Mouse (Mus musculus): ENCODE data around the gene Rnf214. TPM values are rescaled to one million over a fixed set of nuclear protein-coding genes. Genes with fewer than 3 reads are reported as not detected.

Rnf214 gene
- 97.4 and 121 TPM in 2 replicates for polyA plus RNA-seq (2014; fragmentation: Nextera tagmentation; extraction: Ambion mirVana)

DNA sequence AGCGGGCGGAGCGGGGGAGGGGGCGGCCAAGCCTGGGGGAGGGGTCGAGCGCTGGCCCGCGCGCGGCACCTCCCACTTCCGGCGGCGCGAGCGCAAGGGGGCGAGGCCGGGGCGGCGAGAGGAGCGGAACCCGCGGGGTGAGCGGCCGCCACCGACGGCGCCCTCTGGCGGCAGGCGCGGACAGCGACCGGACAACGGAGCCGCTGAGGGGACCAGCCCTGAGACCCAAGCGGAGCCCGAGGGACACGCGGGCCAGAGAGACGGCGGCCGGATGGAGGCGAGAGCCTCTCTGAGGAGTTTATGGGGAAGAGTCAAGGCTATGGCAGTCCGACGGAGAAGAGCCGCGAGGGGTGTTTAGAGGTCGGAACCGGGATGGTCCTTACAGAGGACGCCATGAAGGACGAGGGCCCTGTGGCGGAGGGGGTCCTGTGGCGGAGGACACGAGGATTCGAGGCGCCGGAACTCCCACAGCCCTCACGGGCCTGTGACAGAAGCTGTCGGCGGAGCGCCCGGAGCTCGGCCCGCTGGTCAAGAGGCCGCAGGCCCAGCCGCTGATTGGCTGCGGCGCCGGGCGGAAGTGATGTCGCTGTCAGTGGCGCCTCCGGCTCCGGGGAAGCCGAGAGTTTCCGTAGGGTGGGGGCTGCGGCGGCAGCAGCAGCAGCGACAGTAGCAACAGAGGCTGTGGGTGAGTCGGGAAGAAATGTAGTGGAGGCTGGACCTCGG lies at the start of gene Rnf214, which contains the start of gene Pcsk7:
Gene Rnf214, minus strand, starts transcription at position 557 of the 723 bp plus-strand sequence.
Gene Pcsk7, plus strand, starts transcription at position 143 of the 723 bp plus-strand sequence.
- Histone ChIP-seq H3K27me3 (ENCODE audit: control insufficient read depth, insufficient read depth, low read length) (no peaks in the 10 kb centered on the region), H3K36me3 (ENCODE audit: control insufficient read depth, insufficient read depth, low read length) (peaks cover 53% of the 10 kb centered on the region), H3K4me1 (ENCODE audit: control insufficient read depth, insufficient read depth, low read length) (peaks cover 20% of the 10 kb centered on the region), H3K27ac (replicated peaks; ENCODE audit: low read depth, low read length) (peak within 1 kb of the TSS; percentile 98), H3K4me3 (replicated peaks; ENCODE audit: low read depth, low read length) (peak within 1 kb of the TSS; percentile 81), H3K4me2 (ENCODE audit: low read length) (peak within 1 kb of the TSS; percentile 84), H3K9ac (replicated peaks; ENCODE audit: low read length) (peak within 1 kb of the TSS; percentile 93), H3K9me3 (ENCODE audit: control insufficient read depth, low read length) (no peaks in the 10 kb centered on the region)
- DNase-seq: peak; percentile 96
- peak; percentile 94 for ATAC-seq (ENCODE audit: low FRiP score, low TSS enrichment)
- WGBS: under 1% methylated on average over 77 of the region's 80 CpGs

DNA sequence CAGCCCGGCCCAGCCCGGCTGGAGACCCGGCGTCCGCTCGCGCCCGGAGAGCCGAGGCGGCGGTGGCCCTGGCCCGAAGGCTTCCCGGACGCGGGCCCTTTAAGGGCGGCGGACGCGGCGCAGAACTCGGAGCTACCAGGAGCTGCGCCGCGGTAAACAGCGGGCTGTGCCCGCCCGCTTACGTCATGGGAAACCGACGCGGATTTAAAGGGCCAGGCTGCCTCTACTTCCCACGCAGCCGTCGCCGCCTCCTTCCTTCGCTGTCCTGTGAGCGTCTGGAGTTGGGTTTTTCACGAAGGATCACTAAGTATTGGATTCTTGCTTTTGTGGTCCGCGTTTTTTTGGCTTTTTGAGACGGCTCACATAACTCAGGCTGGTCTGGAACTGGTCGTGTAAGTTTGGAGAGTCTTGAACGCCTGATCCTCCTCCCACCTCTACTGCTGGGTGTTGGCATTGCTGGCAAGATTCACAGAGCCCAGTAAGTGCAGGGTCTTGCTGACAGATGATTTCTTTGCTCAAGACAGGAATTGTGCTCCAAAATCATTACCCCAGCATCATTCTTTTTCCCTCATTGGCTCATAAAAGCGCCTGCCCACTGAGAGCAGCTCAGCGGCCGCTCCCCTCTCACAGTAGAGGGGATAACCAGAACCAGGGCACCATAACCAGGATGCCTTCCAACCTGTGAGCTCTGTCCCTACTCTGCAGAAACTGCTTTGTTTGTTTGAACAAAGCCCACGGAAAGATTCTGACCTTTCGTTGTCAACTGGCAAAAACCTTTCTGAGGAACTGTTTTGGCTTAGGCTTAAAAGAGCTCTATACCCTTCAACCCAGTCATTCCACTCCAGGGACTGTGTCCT lies 48.6 kb upstream of the Rnf214 start, which contains the start of gene Sidt2:
Gene Sidt2, minus strand, starts transcription at position 152 of the 857 bp plus-strand sequence.
- WGBS: 1% methylated on average over 48 of the region's 48 CpGs
- DNase-seq (peak; percentile 96), ATAC-seq (ENCODE audit: low FRiP score, low TSS enrichment) (peak; percentile 94)
- H3K4me2 ChIP-seq (ENCODE audit: low read length): peak within 1 kb of the TSS; percentile 93
- H3K9me3 ChIP-seq (ENCODE audit: control insufficient read depth, low read length): no peaks in the 10 kb centered on the region
- H3K4me3 ChIP-seq (replicated peaks; ENCODE audit: low read depth, low read length): peak within 1 kb of the TSS; percentile 86
- H3K27me3 ChIP-seq (ENCODE audit: control insufficient read depth, insufficient read depth, low read length): no peaks in the 10 kb centered on the region
- peak within 1 kb of the TSS; percentile 86 for H3K9ac ChIP-seq (replicated peaks; ENCODE audit: low read length)
- peaks cover 18% of the 10 kb centered on the region for H3K4me1 ChIP-seq (ENCODE audit: control insufficient read depth, insufficient read depth, low read length)
- peak within 1 kb of the TSS; percentile 77 for H3K27ac ChIP-seq (replicated peaks; ENCODE audit: low read depth, low read length)
- H3K36me3 ChIP-seq (ENCODE audit: control insufficient read depth, insufficient read depth, low read length): peaks cover 18% of the 10 kb centered on the region

DNA sequence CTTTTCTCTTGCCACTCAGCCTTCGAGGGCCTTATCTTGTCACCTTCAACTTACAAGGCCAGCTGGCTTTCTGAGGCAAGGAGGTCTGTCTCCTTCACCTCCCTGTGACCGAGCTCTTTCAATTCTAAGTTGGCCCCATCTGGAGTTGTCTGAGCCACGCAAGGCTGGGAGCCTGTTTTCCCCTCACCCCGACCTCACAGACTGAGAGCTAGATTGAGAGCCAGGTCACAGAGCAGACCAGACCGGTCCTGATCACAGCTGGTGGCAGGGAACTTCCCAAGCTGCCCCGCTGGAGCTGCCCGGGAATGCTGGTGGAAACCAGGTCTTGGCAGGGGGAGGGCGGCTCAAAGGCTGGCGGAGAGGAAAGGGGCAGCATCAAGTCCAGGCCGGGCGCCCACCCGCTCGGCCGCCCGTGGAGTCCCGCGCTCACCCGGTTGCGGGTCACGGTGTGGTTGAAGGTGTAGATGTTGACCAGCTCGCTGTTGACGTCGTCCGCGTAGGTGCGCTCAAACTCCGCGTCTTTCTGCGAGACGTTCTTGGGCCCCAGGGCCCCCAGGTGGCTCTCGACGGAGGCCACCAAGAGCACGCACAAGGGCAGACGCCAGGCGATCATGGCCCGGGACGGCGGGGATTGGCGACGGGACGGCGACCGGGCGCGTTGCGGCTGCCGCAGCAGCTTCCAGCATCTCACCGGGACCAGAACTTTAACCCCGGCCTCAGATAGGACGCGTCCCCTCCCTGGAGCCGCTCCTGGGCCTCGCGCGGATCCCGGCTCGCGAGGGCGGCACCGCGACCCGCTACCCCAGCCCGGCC lies 47.8 kb upstream of the Rnf214 start:
- H3K27ac ChIP-seq (replicated peaks; ENCODE audit: low read depth, low read length): peak overlapping the region; percentile 77
- peak overlapping the region; percentile 93 for H3K4me2 ChIP-seq (ENCODE audit: low read length)
- no peaks in the 10 kb centered on the region for H3K27me3 ChIP-seq (ENCODE audit: control insufficient read depth, insufficient read depth, low read length)
- peaks cover 24% of the 10 kb centered on the region for H3K36me3 ChIP-seq (ENCODE audit: control insufficient read depth, insufficient read depth, low read length)
- no peaks in the 10 kb centered on the region for H3K9me3 ChIP-seq (ENCODE audit: control insufficient read depth, low read length)
- H3K4me3 ChIP-seq (replicated peaks; ENCODE audit: low read depth, low read length): peak overlapping the region; percentile 86
- ATAC-seq (ENCODE audit: low FRiP score, low TSS enrichment) (peak; percentile 44), DNase-seq (peak; percentile 67)
- peak overlapping the region; percentile 86 for H3K9ac ChIP-seq (replicated peaks; ENCODE audit: low read length)
- peaks cover 18% of the 10 kb centered on the region for H3K4me1 ChIP-seq (ENCODE audit: control insufficient read depth, insufficient read depth, low read length)
- under 1% methylated on average over 63 of the region's 63 CpGs for WGBS

DNA sequence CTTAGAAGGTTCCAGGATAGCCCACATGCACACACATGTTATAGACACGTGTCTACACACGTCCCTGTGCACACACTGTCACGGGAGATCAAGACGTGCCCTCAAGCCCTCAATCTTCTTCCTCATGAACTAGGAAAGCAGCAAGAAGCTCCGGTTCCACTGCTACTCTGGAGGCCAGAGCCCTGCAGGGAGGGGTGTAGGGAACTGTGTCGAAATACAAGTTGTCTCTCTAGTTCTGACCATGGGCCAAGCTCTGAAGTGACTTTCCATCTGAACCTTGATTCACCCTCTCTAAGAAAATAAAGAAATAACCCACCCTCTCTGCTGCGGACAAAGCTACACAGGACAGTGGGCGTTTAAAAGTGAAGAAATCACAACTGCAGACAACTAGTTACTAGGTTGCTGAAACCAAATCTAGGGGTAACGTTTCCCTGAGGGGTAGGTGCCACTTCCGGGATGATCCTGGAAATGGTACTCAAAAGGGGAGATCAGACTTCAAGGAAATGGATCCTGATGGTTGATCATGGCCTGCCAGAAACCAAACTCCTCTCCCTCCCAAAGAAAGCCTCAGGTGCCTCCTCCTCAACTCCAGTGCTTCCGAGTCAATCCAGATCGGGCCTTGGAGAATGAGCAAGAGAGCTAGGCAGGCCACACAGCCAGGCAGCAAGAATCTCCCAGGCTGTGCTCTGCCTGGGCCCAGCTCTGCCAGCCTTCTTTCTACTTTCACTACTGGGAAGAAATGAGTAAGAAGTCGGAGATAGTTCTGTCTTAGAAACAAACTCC lies 47.0 kb upstream of the Rnf214 start:
- Histone ChIP-seq H3K4me2 (ENCODE audit: low read length) (peak overlapping the region; percentile 93), H3K4me3 (replicated peaks; ENCODE audit: low read depth, low read length) (peak overlapping the region; percentile 86), H3K27ac (replicated peaks; ENCODE audit: low read depth, low read length) (no peak overlapping the region), H3K9me3 (ENCODE audit: control insufficient read depth, low read length) (no peaks in the 10 kb centered on the region), H3K9ac (replicated peaks; ENCODE audit: low read length) (peak overlapping the region; percentile 86; the same call in 1 of the 2 replicates), H3K27me3 (ENCODE audit: control insufficient read depth, insufficient read depth, low read length) (no peaks in the 10 kb centered on the region), H3K36me3 (ENCODE audit: control insufficient read depth, insufficient read depth, low read length) (peaks cover 31% of the 10 kb centered on the region), H3K4me1 (ENCODE audit: control insufficient read depth, insufficient read depth, low read length) (peaks cover 18% of the 10 kb centered on the region)
- WGBS: 62% methylated on average over 13 of the region's 13 CpGs
- no peak for DNase-seq
- ATAC-seq (ENCODE audit: low FRiP score, low TSS enrichment): no peak

DNA sequence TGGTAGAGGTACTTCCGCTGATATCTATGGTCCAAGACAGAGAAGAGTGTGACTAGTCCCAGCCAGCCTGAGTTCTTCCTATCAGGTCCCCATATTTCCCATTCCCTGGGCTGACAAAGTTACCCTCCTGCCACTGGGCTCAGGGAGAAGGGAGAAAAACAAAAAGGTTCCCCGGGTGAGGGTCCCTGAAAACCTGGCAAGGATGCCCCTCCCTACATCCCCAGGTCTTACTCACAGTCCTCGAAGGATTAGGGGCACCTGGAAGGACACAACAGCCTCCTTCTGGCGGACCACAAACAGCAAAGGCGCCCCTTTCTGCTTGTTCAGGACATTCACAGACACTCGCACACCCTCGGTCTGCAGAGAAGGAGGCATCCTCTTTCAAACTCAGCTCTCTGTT lies 46.2 kb upstream of the Rnf214 start:
- Histone ChIP-seq H3K4me3 (replicated peaks; ENCODE audit: low read depth, low read length) (no peak overlapping the region), H3K9ac (replicated peaks; ENCODE audit: low read length) (no peak overlapping the region), H3K4me1 (ENCODE audit: control insufficient read depth, insufficient read depth, low read length) (peaks cover 18% of the 10 kb centered on the region), H3K27ac (replicated peaks; ENCODE audit: low read depth, low read length) (no peak overlapping the region), H3K4me2 (ENCODE audit: low read length) (no peak overlapping the region), H3K9me3 (ENCODE audit: control insufficient read depth, low read length) (no peaks in the 10 kb centered on the region), H3K27me3 (ENCODE audit: control insufficient read depth, insufficient read depth, low read length) (no peaks in the 10 kb centered on the region), H3K36me3 (ENCODE audit: control insufficient read depth, insufficient read depth, low read length) (peaks cover 38% of the 10 kb centered on the region)
- DNase-seq (no peak), ATAC-seq (ENCODE audit: low FRiP score, low TSS enrichment) (no peak)
- WGBS: 83% methylated on average over 7 of the region's 7 CpGs

DNA sequence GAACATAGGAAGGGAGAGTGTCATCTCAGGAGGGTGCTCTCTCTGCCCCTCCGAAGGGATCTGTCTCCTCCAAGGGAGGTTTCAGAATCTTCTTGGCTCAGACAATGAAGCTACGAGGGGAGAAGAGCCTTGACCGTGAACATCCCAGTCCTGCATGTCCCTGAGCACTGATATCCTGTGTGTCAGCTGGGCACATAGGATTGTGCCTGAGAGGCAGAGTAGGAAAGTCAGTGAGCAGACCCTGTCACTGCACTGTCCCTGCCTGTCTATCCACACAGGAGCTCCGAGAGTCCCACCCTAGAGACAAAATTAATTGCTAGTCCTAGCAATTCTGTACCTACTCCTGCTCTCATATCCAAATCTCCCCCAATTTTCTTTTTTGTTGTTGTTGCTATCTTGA lies 45.3 kb upstream of the Rnf214 start:
- DNase-seq (no peak), ATAC-seq (ENCODE audit: low FRiP score, low TSS enrichment) (no peak)
- Histone ChIP-seq H3K27me3 (ENCODE audit: control insufficient read depth, insufficient read depth, low read length) (no peaks in the 10 kb centered on the region), H3K4me3 (replicated peaks; ENCODE audit: low read depth, low read length) (no peak overlapping the region), H3K27ac (replicated peaks; ENCODE audit: low read depth, low read length) (no peak overlapping the region), H3K9ac (replicated peaks; ENCODE audit: low read length) (no peak overlapping the region), H3K4me2 (ENCODE audit: low read length) (no peak overlapping the region), H3K4me1 (ENCODE audit: control insufficient read depth, insufficient read depth, low read length) (peaks cover 18% of the 10 kb centered on the region), H3K9me3 (ENCODE audit: control insufficient read depth, low read length) (no peaks in the 10 kb centered on the region), H3K36me3 (ENCODE audit: control insufficient read depth, insufficient read depth, low read length) (peaks cover 43% of the 10 kb centered on the region)
- 95% methylated on average over 4 of the region's 4 CpGs for WGBS

DNA sequence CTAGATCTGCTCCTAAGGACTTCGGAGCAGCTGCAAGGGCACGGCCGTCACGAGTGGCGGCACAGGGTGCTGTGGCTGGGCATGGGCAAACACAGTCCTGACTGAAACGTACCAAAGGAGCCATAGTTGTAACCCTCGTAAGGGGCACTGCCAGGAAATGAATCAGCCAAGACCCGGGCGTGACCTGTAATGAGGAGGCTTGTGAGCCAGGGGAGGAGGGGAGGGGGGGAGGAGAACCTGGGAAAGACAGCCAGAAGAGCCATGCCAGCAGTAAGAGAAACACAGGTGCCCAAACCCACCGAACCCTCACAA lies 40.1 kb upstream of the Rnf214 start:
- Histone ChIP-seq H3K27me3 (ENCODE audit: control insufficient read depth, insufficient read depth, low read length) (no peaks in the 10 kb centered on the region), H3K4me1 (ENCODE audit: control insufficient read depth, insufficient read depth, low read length) (no peaks in the 10 kb centered on the region), H3K4me3 (replicated peaks; ENCODE audit: low read depth, low read length) (no peak overlapping the region), H3K4me2 (ENCODE audit: low read length) (no peak overlapping the region), H3K36me3 (ENCODE audit: control insufficient read depth, insufficient read depth, low read length) (peaks cover 86% of the 10 kb centered on the region), H3K27ac (replicated peaks; ENCODE audit: low read depth, low read length) (no peak overlapping the region), H3K9ac (replicated peaks; ENCODE audit: low read length) (no peak overlapping the region), H3K9me3 (ENCODE audit: control insufficient read depth, low read length) (no peaks in the 10 kb centered on the region)
- ATAC-seq (ENCODE audit: low FRiP score, low TSS enrichment): no peak
- no peak for DNase-seq
- 94% methylated on average over 10 of the region's 10 CpGs for WGBS
